8 mouse cellular contexts compared by ENCODE assay signal in the genomic region with DNA sequence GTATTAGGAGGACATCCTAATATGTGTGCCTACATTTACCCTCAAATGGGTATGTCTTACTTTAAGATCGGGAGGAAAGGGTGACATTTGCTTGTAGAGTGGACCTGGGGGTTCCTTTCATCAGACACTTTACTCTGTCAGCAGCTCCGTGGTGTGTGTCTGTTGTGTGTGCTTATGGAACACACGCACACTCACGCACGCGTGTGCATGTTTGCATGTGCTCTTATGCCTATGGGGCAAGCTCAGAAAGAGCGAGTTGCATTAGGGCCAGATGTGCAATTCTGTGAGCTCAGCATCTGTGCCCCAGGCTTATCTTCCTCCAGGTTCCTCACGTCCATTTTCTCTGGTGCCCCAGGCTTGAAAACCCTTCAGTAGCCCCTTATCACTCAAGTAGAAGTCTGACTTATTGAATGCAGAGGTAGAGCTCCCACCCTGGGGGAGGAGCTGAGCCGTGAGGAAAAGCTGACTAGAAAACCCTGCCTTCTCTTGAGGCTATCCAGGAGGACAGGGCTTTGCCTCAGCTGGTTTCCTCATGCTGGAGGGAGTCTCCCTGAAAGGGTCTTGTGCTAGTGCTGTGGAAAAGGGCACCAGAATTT. TPM values are rescaled to one million over a fixed set of nuclear protein-coding genes. Genes with fewer than 3 reads are reported as not detected.
A peak's percentile ranks its signal among the peaks of the same experiment; 100 is the strongest.
DNase-seq lines count a peak whose midpoint lies in the region; ATAC-seq and TF ChIP-seq lines count a peak whose summit lies in the region.

No protein-coding gene starts in this region.

- peak overlapping the region; percentile 99 for H3K9ac ChIP-seq in heart, embryonic 13.5 days
- peak overlapping the region; percentile 97 for H3K9ac ChIP-seq in hindbrain, postnatal 0 days (replicated peaks; ENCODE audit: low read length)
- peak overlapping the region; percentile 98 for H3K9ac ChIP-seq in midbrain, embryonic 11.5 days (ENCODE audit: low read length)

- peaks cover 60% of the 10 kb centered on the region for H3K4me1 ChIP-seq in heart, embryonic 13.5 days
- H3K4me1 ChIP-seq in hindbrain, postnatal 0 days (ENCODE audit: insufficient read depth, low read length) = peaks cover 52% of the 10 kb centered on the region
- peaks cover 52% of the 10 kb centered on the region for H3K4me1 ChIP-seq in midbrain, embryonic 11.5 days (ENCODE audit: control insufficient read depth, insufficient read depth, low read length)

- no peak for TF ChIP-seq CTCF in hindbrain, postnatal 0 days (IDR thresholded peaks at IDR 0.05; ENCODE audit: low read depth)

- H3K4me2 ChIP-seq in heart, embryonic 13.5 days = peak overlapping the region; percentile 88
- H3K4me2 ChIP-seq in hindbrain, postnatal 0 days (ENCODE audit: low read depth, low read length) = peak overlapping the region; percentile 85
- H3K4me2 ChIP-seq in midbrain, embryonic 11.5 days = peak overlapping the region; percentile 81

- peak overlapping the region; percentile 100 for H3K27ac ChIP-seq in heart, embryonic 13.5 days (replicated peaks)
- H3K27ac ChIP-seq in hindbrain, postnatal 0 days = peak overlapping the region; percentile 97; the same call in 1 of the 2 replicates
- H3K27ac ChIP-seq in midbrain, embryonic 11.5 days (ENCODE audit: low read depth, low read length) = peak overlapping the region; percentile 100

- peaks cover 48% of the 10 kb centered on the region for H3K36me3 ChIP-seq in heart, embryonic 13.5 days
- H3K36me3 ChIP-seq in hindbrain, postnatal 0 days (ENCODE audit: insufficient read depth, low read length) = peaks cover 5% of the 10 kb centered on the region; the same call in 1 of the 2 replicates
- 0 out of 2 replicates have a peak, but pooled peaks cover 2% of the 10 kb centered on the region for H3K36me3 ChIP-seq in midbrain, embryonic 11.5 days (ENCODE audit: control insufficient read depth, insufficient read depth, low read length)

- WGBS in heart, embryonic 13.5 days = 22% methylated on average over 9 of the region's 9 CpGs
- whole genome bisulfite sequencing in hindbrain, postnatal 0 days = 36% methylated on average over 9 of the region's 9 CpGs
- WGBS in midbrain, embryonic 11.5 days = 59% methylated on average over 9 of the region's 9 CpGs

- no peaks in the 10 kb centered on the region for H3K27me3 ChIP-seq in heart, embryonic 13.5 days (replicated peaks)
- no peaks in the 10 kb centered on the region for H3K27me3 ChIP-seq in hindbrain, postnatal 0 days (ENCODE audit: insufficient read depth, low read length)
- H3K27me3 ChIP-seq in midbrain, embryonic 11.5 days (ENCODE audit: control insufficient read depth, insufficient read depth, low read length) = no peaks in the 10 kb centered on the region

- H3K9me3 ChIP-seq in heart, embryonic 13.5 days = no peaks in the 10 kb centered on the region
- H3K9me3 ChIP-seq in hindbrain, postnatal 0 days (ENCODE audit: low read length) = no peaks in the 10 kb centered on the region
- H3K9me3 ChIP-seq in midbrain, embryonic 11.5 days (ENCODE audit: control insufficient read depth, low read length) = no peaks in the 10 kb centered on the region

- DNase-seq in heart, postnatal 25 days (ENCODE audit: low spot score) = no peak
- DNase-seq in c-Kit-negative CD71-positive TER-119-positive erythroid progenitor cells, embryonic 14.5 days (ENCODE audit: low read depth, low spot score) = peak; percentile 28
- no peak for DNase-seq in hindbrain, postnatal 0 days (ENCODE audit: low spot score)
- DNase-seq in midbrain, embryonic 11.5 days (ENCODE audit: low spot score, missing footprints) = no peak
- no peak for DNase-seq in thymus, postnatal 4 days
- DNase-seq in right cerebral cortex, postnatal 14 days = no peak
- DNase-seq in right cerebral cortex, adult 18-20 months = no peak

- ATAC-seq in heart, embryonic 13.5 days (ENCODE audit: extremely low read depth, insufficient number of reproducible peaks, low FRiP score, low TSS enrichment) = no peak
- no peak for ATAC-seq in hindbrain, postnatal 0 days
- no peak for ATAC-seq in midbrain, embryonic 11.5 days (ENCODE audit: low FRiP score)

- intact Hi-C loops in heart, postnatal 25 days (cut with DNase I) = loop anchor here (1.0 to 5.0 kb wide), 2 partner anchors 17 to 108 kb away; partner anchors contain the start of genes Actr1a and Sufu

- H3K4me3 ChIP-seq in heart, embryonic 13.5 days = peak overlapping the region; percentile 79
- H3K4me3 ChIP-seq in hindbrain, postnatal 0 days (ENCODE audit: low read length) = peak overlapping the region; percentile 89
- H3K4me3 ChIP-seq in midbrain, embryonic 11.5 days (ENCODE audit: low read depth, low read length) = peak overlapping the region; percentile 98

RNA-seq across cellular contexts. Expression of gene Trim8, which starts 3.4 kb away (rescaled TPM):
- polyA plus RNA-seq in heart, embryonic 13.5 days (2015; fragmentation: Nextera tagmentation; extraction: Ambion mirVana) = 13.2 and 13.9 TPM in 2 replicates
- total RNA-seq in heart, postnatal 25 days (2021) = 10 to 100 TPM; 37.3 to 40.6 TPM
- 108 and 115 TPM in 2 replicates for total RNA-seq in hindbrain, postnatal 0 days (2014; rRNA removed)
- polyA plus RNA-seq in hindbrain, postnatal 0 days (2015; fragmentation: Nextera tagmentation; extraction: Ambion mirVana) = 28.8 and 29.7 TPM in 2 replicates
- 28.6 and 31.7 TPM in 2 replicates for polyA plus RNA-seq in midbrain, embryonic 11.5 days (2014; fragmentation: Nextera tagmentation; extraction: Ambion mirVana)
